Mouse (Mus musculus): Measurements from ENCODE around the gene Zbtb7b. TPM values are rescaled to one million over a fixed set of nuclear protein-coding genes. Genes with fewer than 3 reads are reported as not detected.

Zbtb7b gene
- total and polyA plus RNA-seq, 3 experiments, result 11.9 to 34.2 (median 27.6) TPM

DNA sequence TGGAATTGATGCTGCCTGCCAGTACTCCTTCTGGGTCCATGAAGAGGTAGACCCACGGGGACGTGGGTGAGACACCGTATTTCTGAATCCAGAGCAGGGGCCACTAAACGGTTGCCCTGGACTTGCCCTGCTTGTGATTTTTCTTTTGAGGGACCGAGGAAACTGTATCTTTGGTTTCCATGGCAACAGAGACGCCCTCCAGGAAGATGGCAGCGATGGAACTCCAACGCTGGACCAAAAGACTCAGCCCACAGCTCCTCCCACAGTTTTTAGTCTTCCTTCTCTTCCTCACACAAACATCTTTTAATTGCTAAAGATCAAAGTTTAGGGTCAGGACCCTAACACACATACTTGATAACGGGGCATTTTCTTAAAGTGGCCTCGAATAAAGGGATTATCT, 62.6 kb downstream of the Zbtb7b start:
- in situ Hi-C loops (cut with MboI; ENCODE audit: low pct_ligation_motif_present, low pct_unique_long_range_greater_than_20kb, low sequenced_read_pairs) (loop anchor here (25.0 kb wide), 2 partner anchors 355 to 430 kb away; partner anchors contain the start of genes Chrnb2 and Ube2q1), dilution Hi-C loops (cut with MboI; ENCODE audit: extremely low pct_ligation_motif_present, extremely low pct_unique_long_range_greater_than_20kb, low sequenced_read_pairs) (no loop called here)
- peaks cover 52% of the 10 kb centered on the region for H3K27me3 ChIP-seq (replicated peaks)
- TF ChIP-seq JUN (IDR thresholded peaks at IDR 0.05; ENCODE audit: insufficient read depth, low read depth, low read length), result no peak
- TF ChIP-seq MEF2A (IDR thresholded peaks at IDR 0.05; ENCODE audit: borderline replicate concordance, low read depth, low read length), result no peak
- no peak for TF ChIP-seq HCFC1 (IDR thresholded peaks at IDR 0.05; ENCODE audit: low read depth, low read length)
- TF ChIP-seq NRF1 (IDR thresholded peaks at IDR 0.05; ENCODE audit: low read depth, low read length), result no peak
- no peak for TF ChIP-seq CTCF (conservative IDR thresholded peaks at IDR 0.05 in 1 of 2, IDR thresholded peaks at IDR 0.05 in 1 of 2; ENCODE audit: low read depth in 2 of 2, low read length in 2 of 2)
- TF ChIP-seq EP300 (IDR thresholded peaks at IDR 0.05; ENCODE audit: low read length), result no peak
- TF ChIP-seq JUND (conservative IDR thresholded peaks at IDR 0.05; ENCODE audit: low read depth, low read length), result no peak
- TF ChIP-seq MAFK (IDR thresholded peaks at IDR 0.05; ENCODE audit: insufficient replicate concordance, low read length), result no peak
- TF ChIP-seq RCOR1 (conservative IDR thresholded peaks at IDR 0.05; ENCODE audit: low read depth, low read length), result no peak
- H3K9ac ChIP-seq (ENCODE audit: insufficient read depth, low read depth), result no peak overlapping the region
- H3K4me3 ChIP-seq (replicated peaks in 1 of 3; ENCODE audit: low read depth in 2 of 3, low read length in 2 of 3, poor library complexity in 1 of 3), result no peak overlapping the region
- H3K79me2 ChIP-seq (replicated peaks; ENCODE audit: control insufficient read depth, extremely low read depth, insufficient read depth, poor library complexity, severe bottlenecking), result no peaks in the 10 kb centered on the region
- peaks cover 14 to 27% of the 10 kb centered on the region in 2 experiments for H3K4me1 ChIP-seq (ENCODE audit: control insufficient read depth in 1 of 2, insufficient read depth in 2 of 2)
- no peak overlapping the region for H3K4me2 ChIP-seq (ENCODE audit: insufficient read depth, low read depth, poor library complexity, severe bottlenecking)
- DNase-seq (ENCODE audit: extremely low read depth), result no peak
- no peaks in the 10 kb centered on the region for H3K36me3 ChIP-seq (replicated peaks in 1 of 2; ENCODE audit: control insufficient read depth in 1 of 2, insufficient read depth in 1 of 2, low read length in 1 of 2)
- no peak overlapping the region for H3K27ac ChIP-seq (ENCODE audit: insufficient read depth, low read depth)
- no peaks in the 10 kb centered on the region for H3K9me3 ChIP-seq (replicated peaks; ENCODE audit: low read length)

DNA sequence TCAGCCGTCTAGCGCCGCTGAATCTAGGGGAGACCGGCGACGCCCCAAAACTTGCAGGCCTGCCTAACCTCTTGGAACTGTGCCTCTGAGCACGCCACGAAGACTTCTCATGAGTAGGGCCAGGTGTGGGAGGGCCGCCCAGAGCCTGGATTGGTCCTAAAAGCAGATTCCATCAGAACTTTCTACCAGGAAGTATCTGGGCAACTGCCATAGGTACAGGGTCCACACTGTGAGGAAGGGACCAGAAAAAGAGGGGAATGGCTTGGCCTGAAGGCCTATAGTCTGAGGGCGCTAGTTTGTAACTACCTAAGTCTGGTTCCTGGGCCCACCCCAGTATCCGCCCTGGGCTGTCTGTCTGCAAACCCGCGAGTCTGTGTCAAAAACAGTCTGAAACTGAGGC, 63.0 kb downstream of the Zbtb7b start:
- TF ChIP-seq ZMIZ1 (IDR thresholded peaks at IDR 0.05; ENCODE audit: low read depth, low read length) (no peak), USF1 (IDR thresholded peaks at IDR 0.05; ENCODE audit: low read depth, low read length) (no peak)
- H3K4me3 ChIP-seq (replicated peaks in 1 of 3; ENCODE audit: low read depth in 2 of 3, low read length in 2 of 3, poor library complexity in 1 of 3), result no peak overlapping the region
- peaks cover 50% of the 10 kb centered on the region for H3K27me3 ChIP-seq (replicated peaks)
- in situ Hi-C loops (cut with MboI; ENCODE audit: low pct_ligation_motif_present, low pct_unique_long_range_greater_than_20kb, low sequenced_read_pairs) (loop anchor here (25.0 kb wide), 2 partner anchors 356 to 431 kb away; partner anchors contain the start of genes Chrnb2 and Ube2q1), dilution Hi-C loops (cut with MboI; ENCODE audit: extremely low pct_ligation_motif_present, extremely low pct_unique_long_range_greater_than_20kb, low sequenced_read_pairs) (no loop called here)
- no peak for DNase-seq (ENCODE audit: extremely low read depth)
- no peaks in the 10 kb centered on the region for H3K9me3 ChIP-seq (replicated peaks; ENCODE audit: low read length)
- no peak overlapping the region for H3K4me2 ChIP-seq (ENCODE audit: insufficient read depth, low read depth, poor library complexity, severe bottlenecking)
- H3K27ac ChIP-seq (ENCODE audit: insufficient read depth, low read depth), result no peak overlapping the region
- H3K79me2 ChIP-seq (replicated peaks; ENCODE audit: control insufficient read depth, extremely low read depth, insufficient read depth, poor library complexity, severe bottlenecking), result no peaks in the 10 kb centered on the region
- H3K4me1 ChIP-seq (ENCODE audit: control insufficient read depth in 1 of 2, insufficient read depth in 2 of 2), result peaks cover 10 to 23% of the 10 kb centered on the region in 2 experiments
- no peak overlapping the region for H3K9ac ChIP-seq (ENCODE audit: insufficient read depth, low read depth)
- H3K36me3 ChIP-seq (replicated peaks in 1 of 2; ENCODE audit: control insufficient read depth in 1 of 2, insufficient read depth in 1 of 2, low read length in 1 of 2), result no peaks in the 10 kb centered on the region

DNA sequence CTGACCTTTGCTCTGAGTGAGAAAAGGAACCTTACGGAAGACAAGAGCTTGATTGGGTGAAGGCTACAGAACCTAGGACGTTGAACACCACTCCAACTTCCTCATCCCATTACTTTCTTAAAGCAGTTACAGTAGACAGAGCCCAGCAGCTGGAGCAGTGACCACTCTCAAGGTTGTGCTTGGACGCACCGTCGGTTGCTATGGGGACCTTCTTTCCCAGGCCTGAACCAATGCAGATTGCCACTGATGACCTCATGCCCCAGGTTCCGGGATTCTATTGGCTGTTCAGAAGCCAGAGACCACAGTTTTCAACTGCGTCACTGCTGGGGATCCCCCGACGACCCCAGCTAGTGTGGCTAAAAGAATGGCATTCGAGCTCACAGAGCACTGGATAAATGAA, 63.6 kb downstream of the Zbtb7b start:
- no peaks in the 10 kb centered on the region for H3K9me3 ChIP-seq (replicated peaks; ENCODE audit: low read length)
- H3K79me2 ChIP-seq (replicated peaks; ENCODE audit: control insufficient read depth, extremely low read depth, insufficient read depth, poor library complexity, severe bottlenecking), result no peaks in the 10 kb centered on the region
- dilution Hi-C loops (cut with MboI; ENCODE audit: extremely low pct_ligation_motif_present, extremely low pct_unique_long_range_greater_than_20kb, low sequenced_read_pairs) (no loop called here), in situ Hi-C loops (cut with MboI; ENCODE audit: low pct_ligation_motif_present, low pct_unique_long_range_greater_than_20kb, low sequenced_read_pairs) (loop anchor here (25.0 kb wide), 2 partner anchors 356 to 431 kb away; partner anchors contain the start of genes Chrnb2 and Ube2q1)
- H3K4me1 ChIP-seq (ENCODE audit: control insufficient read depth in 1 of 2, insufficient read depth in 2 of 2), result peaks cover 9 to 20% of the 10 kb centered on the region in 2 experiments
- no peak overlapping the region for H3K4me2 ChIP-seq (ENCODE audit: insufficient read depth, low read depth, poor library complexity, severe bottlenecking)
- no peak overlapping the region for H3K4me3 ChIP-seq (replicated peaks in 1 of 3; ENCODE audit: low read depth in 2 of 3, low read length in 2 of 3, poor library complexity in 1 of 3)
- no peaks in the 10 kb centered on the region for H3K36me3 ChIP-seq (replicated peaks in 1 of 2; ENCODE audit: control insufficient read depth in 1 of 2, insufficient read depth in 1 of 2, low read length in 1 of 2)
- peaks cover 46% of the 10 kb centered on the region for H3K27me3 ChIP-seq (replicated peaks)
- H3K27ac ChIP-seq (ENCODE audit: insufficient read depth, low read depth), result no peak overlapping the region
- no peak for DNase-seq (ENCODE audit: extremely low read depth)
- no peak overlapping the region for H3K9ac ChIP-seq (ENCODE audit: insufficient read depth, low read depth)
- peak; percentile 60 for TF ChIP-seq JUN (IDR thresholded peaks at IDR 0.05; ENCODE audit: insufficient read depth, low read depth, low read length)
- TF ChIP-seq ELF1 (IDR thresholded peaks at IDR 0.05; ENCODE audit: low read depth, low read length), result no peak
- TF ChIP-seq MAX (IDR thresholded peaks at IDR 0.05; ENCODE audit: low read length), result no peak
- no peak for TF ChIP-seq MEF2A (IDR thresholded peaks at IDR 0.05; ENCODE audit: borderline replicate concordance, low read depth, low read length)
- 0 out of 2 replicates have a peak, but pooled peaks have one; percentile 10 for TF ChIP-seq JUND (conservative IDR thresholded peaks at IDR 0.05; ENCODE audit: low read depth, low read length)
- no peak for TF ChIP-seq TCF12 (IDR thresholded peaks at IDR 0.05; ENCODE audit: low read depth, low read length)
- peak; percentile 62; the same call in 1 of the 2 replicates for TF ChIP-seq MXI1 (IDR thresholded peaks at IDR 0.05; ENCODE audit: low read depth, low read length)
- no peak for TF ChIP-seq ETS1 (conservative IDR thresholded peaks at IDR 0.05; ENCODE audit: low read depth, low read length)
- 0 out of 2 replicates have a peak, but pooled peaks have one; percentile 33 for TF ChIP-seq SIN3A (IDR thresholded peaks at IDR 0.05; ENCODE audit: low read length)
